Mouse (Mus musculus) liver, adult 2 months (tissue): ENCODE results near the gene Cers1. TPM values are rescaled to one million over a fixed set of nuclear protein-coding genes. Genes with fewer than 3 reads are reported as not detected.

Experiments used
- DNase-seq: peaks from one replicate; pipeline ENCODE4 v3.0.0-alpha.2; 2011; ENCODE audit warnings: low read depth, low spot score; ENCODE audit errors: extremely low read depth
- H3K27ac ChIP-seq: fragments of 200-500 bp; replicated peaks from 2 replicates; pipeline ENCODE4 v1.5.1; 2012; ENCODE audit warnings: low read depth, mild to moderate bottlenecking, control low read depth, inconsistent platforms, low read length; ENCODE audit not compliant: insufficient read depth
- H3K27me3 ChIP-seq: fragments of 200-500 bp; 2 replicates; pipeline ENCODE4 v1.6.1; 2012; ENCODE audit warnings: mild to moderate bottlenecking, moderate library complexity, low read length, inconsistent platforms; ENCODE audit not compliant: control insufficient read depth, insufficient read depth
- H3K36me3 ChIP-seq: fragments of 200-500 bp; 2 replicates; pipeline ENCODE4 v1.6.1; 2012; ENCODE audit warnings: low read length, inconsistent platforms; ENCODE audit not compliant: control insufficient read depth, insufficient read depth
- H3K4me1 ChIP-seq: fragments of 200-500 bp; 2 replicates; pipeline ENCODE4 v1.6.1; 2011; ENCODE audit warnings: low read length; ENCODE audit not compliant: control insufficient read depth, insufficient read depth
- H3K4me3 ChIP-seq: fragments of 200-500 bp; 2 replicates; pipeline ENCODE4 v1.5.1; 2011; ENCODE audit warnings: low read depth, mild to moderate bottlenecking, control low read depth, low read length, moderate library complexity; ENCODE audit not compliant: insufficient read depth
- H3K79me2 ChIP-seq: fragments of 200-500 bp; 2 replicates; pipeline ENCODE4 v1.6.1; 2012; ENCODE audit warnings: inconsistent platforms, mild to moderate bottlenecking, low read length, moderate library complexity; ENCODE audit not compliant: control insufficient read depth, insufficient read depth
- H3K9ac ChIP-seq: fragments of 200-500 bp; 2 replicates; pipeline ENCODE4 v1.6.1; 2012; ENCODE audit warnings: low read depth, mild to moderate bottlenecking, control low read depth, inconsistent platforms, low read length
- CTCF ChIP-seq: fragments of 200-500 bp; IDR thresholded peaks from 2 replicates; pipeline ENCODE4 v1.5.1; 2011; ENCODE audit warnings: low read depth, low read length, control low read depth
- POLR2A ChIP-seq: fragments of 200-500 bp; IDR thresholded peaks from 2 replicates; pipeline ENCODE4 v1.6.1; 2011; ENCODE audit warnings: low read length, control low read depth; ENCODE audit not compliant: insufficient read depth; ENCODE audit errors: extremely low read depth
- WGBS: fragments of 180-500 bp; shearing (Covaris S2); methylation state at CpG from one replicate; pipeline ENCODE4 v1.1.7; 2018; 5-methylcytosine and 5-hydroxymethylcytosine counted together
- polyA plus RNA-seq: library from polyadenylated mRNA; depleted of rRNA; stranded (reverse); fragments of >200 nt; gene quantifications from 2 replicates; pipeline ENCODE4 v1.2.3, GENCODE M21; 2012
- total RNA-seq: library from RNA; depleted of rRNA; stranded (reverse); fragments of >200 nt; gene quantifications from 2 replicates; pipeline ENCODE4 v1.2.3, GENCODE M21; 2014

Cers1 gene
- total and polyA plus RNA-seq, 2 experiments, result 0.04 TPM; not detected in 1

GRCm38 (mm10) chr8:70351035-70351999 is 35.7 kb downstream of the Cers1 start:
- no peak for TF ChIP-seq POLR2A
- TF ChIP-seq CTCF, result no peak
- H3K4me3 ChIP-seq, result peak overlapping the region; percentile 96
- H3K79me2 ChIP-seq, result peaks cover 57% of the 10 kb centered on the region
- peak overlapping the region; percentile 99 for H3K9ac ChIP-seq
- H3K27ac ChIP-seq, result peak overlapping the region; percentile 37
- H3K36me3 ChIP-seq, result no peaks in the 10 kb centered on the region
- peak; percentile 42 for DNase-seq
- H3K4me1 ChIP-seq, result peaks cover 44% of the 10 kb centered on the region
- 29% methylated on average over 15 of the region's 15 CpGs for WGBS
- H3K27me3 ChIP-seq, result no peaks in the 10 kb centered on the region

- H3K4me3 ChIP-seq, result peak overlapping the region; percentile 96
- 6% methylated on average over 3 of the region's 3 CpGs for WGBS
- H3K36me3 ChIP-seq, result no peaks in the 10 kb centered on the region
- peaks cover 44% of the 10 kb centered on the region for H3K4me1 ChIP-seq
- peaks cover 51% of the 10 kb centered on the region; the same call in 1 of the 2 replicates for H3K79me2 ChIP-seq
- H3K27ac ChIP-seq, result peak overlapping the region; percentile 37
- peak overlapping the region; percentile 99 for H3K9ac ChIP-seq
- H3K27me3 ChIP-seq, result no peaks in the 10 kb centered on the region
- TF ChIP-seq POLR2A (no peak), CTCF (no peak)
- DNase-seq, result no peak
Observed at GRCm38 (mm10) chr8:70352000-70352384, 36.4 kb downstream of the Cers1 start.

DNA sequence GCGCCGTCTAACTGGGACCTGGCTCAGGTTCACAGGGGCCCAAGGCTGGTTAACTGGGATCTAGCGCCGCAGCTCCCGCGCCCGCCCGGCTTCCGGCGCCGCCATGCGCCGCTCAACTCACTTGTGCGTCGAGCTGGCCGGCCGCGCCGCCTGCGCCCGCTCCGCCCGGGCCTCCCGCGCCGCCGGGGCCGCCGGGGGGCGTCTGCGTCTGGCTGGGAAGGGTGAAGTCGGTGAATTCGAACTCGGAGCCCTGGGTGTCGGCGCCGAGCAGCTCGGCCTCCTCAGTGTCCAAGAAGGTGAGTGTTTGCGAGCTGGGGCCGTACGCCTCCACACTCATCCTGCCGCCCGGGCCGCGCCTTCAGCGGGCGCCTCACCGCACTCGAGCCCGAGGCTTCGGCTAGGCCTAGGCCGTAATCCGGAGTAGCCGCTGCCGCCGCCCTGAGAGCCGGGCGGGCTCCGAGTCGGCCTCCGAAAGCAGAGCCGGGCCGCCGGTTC is 37.1 kb downstream of the Cers1 start:
- H3K27ac ChIP-seq, result peak overlapping the region; percentile 37
- H3K9ac ChIP-seq, result peak overlapping the region; percentile 99
- no peak for DNase-seq
- H3K4me3 ChIP-seq, result peak overlapping the region; percentile 96
- H3K36me3 ChIP-seq, result no peaks in the 10 kb centered on the region
- peaks cover 38% of the 10 kb centered on the region for H3K4me1 ChIP-seq
- TF ChIP-seq CTCF (no peak), POLR2A (no peak)
- WGBS, result under 1% methylated on average over 64 of the region's 64 CpGs
- H3K27me3 ChIP-seq, result no peaks in the 10 kb centered on the region
- H3K79me2 ChIP-seq, result peaks cover 46% of the 10 kb centered on the region; the same call in 1 of the 2 replicates

DNA sequence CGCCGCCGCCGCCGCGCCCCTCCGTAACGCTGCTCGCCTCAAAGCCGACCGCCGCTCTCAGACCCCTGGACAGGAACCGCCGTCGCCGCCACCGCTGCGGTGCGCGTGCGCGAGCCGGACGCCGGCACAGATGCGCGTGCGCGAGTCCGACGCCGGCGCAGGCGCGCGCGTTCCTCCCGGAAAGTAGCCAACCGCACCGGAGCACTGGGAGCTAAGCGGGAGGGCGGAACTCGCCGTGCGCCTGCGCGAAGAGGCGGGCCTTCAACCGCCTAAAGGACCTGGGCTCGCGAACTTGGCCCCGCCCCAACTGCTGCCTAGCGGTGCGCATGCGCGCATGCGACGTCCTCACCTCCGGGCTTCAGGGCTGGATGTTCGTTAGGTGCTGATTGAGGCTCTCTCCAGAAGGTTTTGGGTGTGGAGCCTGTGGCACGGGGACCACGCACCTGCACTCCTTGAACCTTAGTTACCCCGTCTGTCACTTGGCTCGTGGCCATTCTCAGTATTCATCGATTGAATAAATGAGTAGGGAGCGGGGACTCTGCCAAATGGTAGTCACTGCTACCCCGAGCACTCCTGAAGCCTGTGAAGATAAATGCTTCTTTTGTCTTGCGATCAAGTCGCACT is 37.7 kb downstream of the Cers1 start, which contains the start of gene Upf1:
TSS of gene Upf1 (minus strand) at position 85 of the 624 bp plus-strand sequence.
- Histone ChIP-seq H3K4me3 (peak within 1 kb of the TSS; percentile 96), H3K36me3 (no peaks in the 10 kb centered on the region), H3K27me3 (no peaks in the 10 kb centered on the region), H3K9ac (peak within 1 kb of the TSS; percentile 99), H3K79me2 (peaks cover 46% of the 10 kb centered on the region; the same call in 1 of the 2 replicates), H3K4me1 (peaks cover 36% of the 10 kb centered on the region), H3K27ac (peak within 1 kb of the TSS; percentile 46)
- TF ChIP-seq CTCF (no peak), POLR2A (peak; percentile 54; the same call in 1 of the 2 replicates)
- under 1% methylated on average over 69 of the region's 69 CpGs for WGBS
- peak; percentile 86 for DNase-seq

DNA sequence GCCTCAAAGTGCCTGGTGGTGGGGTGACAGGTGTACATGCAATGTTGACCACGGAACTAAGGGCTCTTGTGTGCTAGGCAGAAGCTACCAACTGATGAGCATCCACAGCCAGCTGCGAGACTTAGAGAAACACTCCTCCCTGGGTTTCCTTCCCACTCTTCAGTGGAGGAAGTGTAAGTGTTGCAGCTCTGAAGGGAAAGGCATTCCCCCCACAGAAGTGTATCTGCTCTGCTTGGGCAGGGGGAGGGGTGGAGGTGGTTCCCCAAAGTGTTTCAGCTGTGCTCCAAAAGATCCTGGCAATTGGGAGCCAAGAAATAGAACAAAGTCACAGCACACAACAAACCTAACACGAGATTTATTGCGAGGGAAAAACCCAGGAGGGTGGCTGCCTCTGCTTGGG is 38.4 kb downstream of the Cers1 start:
- TF ChIP-seq POLR2A (no peak), CTCF (no peak)
- Histone ChIP-seq H3K4me1 (peaks cover 29% of the 10 kb centered on the region), H3K9ac (peak overlapping the region; percentile 43), H3K36me3 (no peaks in the 10 kb centered on the region), H3K79me2 (peaks cover 39% of the 10 kb centered on the region; the same call in 1 of the 2 replicates), H3K27ac (peak overlapping the region; percentile 46), H3K4me3 (no peak overlapping the region), H3K27me3 (no peaks in the 10 kb centered on the region)
- DNase-seq, result no peak
- 37% methylated on average over 4 of the region's 4 CpGs for WGBS
